Mouse (Mus musculus) liver, adult 10 weeks (tissue): ENCODE measurements around the gene Ak3. TPM values are rescaled to one million over a fixed set of nuclear protein-coding genes. Genes with fewer than 3 reads are reported as not detected.

Source experiments
- polyA plus RNA-seq: library from polyadenylated mRNA; stranded (reverse); fragments of 350-450 nt; fragmentation: Illumina TruSeq; extraction: RNeasy Lipid Tissue Mini Kit (QIAGEN cat#74804); gene quantifications from one replicate; pipeline ENCODE4 v1.2.3, GENCODE M21; 2014; ENCODE audit warnings: low read depth, low replicate concordance

The Ak3 gene
- polyA plus RNA-seq = 507 TPM

GRCm38 (mm10) chr19:29047334-29048170 lies at the start of gene Ak3:
Gene Ak3, minus strand, starts transcription at chr19:29047961.

GRCm38 (mm10) chr19:28990194-28990589 lies 57.6 kb downstream of the Ak3 start, which contains the start of gene Cdc37l1:
Gene Cdc37l1, plus strand, starts transcription at chr19:28990352.

Other genes starting within 250 kb of the Ak3 start
- gene Slc1a1, start 212.9 kb downstream of the Ak3 start, polyA plus RNA-seq = 0.34 TPM
- 20.2 TPM for gene Plpp6, start 84.0 kb downstream of the Ak3 start, polyA plus RNA-seq
- gene 4430402I18Rik, start 80.2 kb downstream of the Ak3 start, polyA plus RNA-seq = 5.4 TPM
- 46.2 TPM for gene Cdc37l1, start 57.6 kb downstream of the Ak3 start, polyA plus RNA-seq
- 29.2 TPM for gene Rcl1, start 53.4 kb upstream of the Ak3 start, polyA plus RNA-seq
- 17.7 TPM for gene Jak2, start 203.9 kb upstream of the Ak3 start, polyA plus RNA-seq